Mouse (Mus musculus) ovary, postnatal 10 days (tissue): Measurements from ENCODE around the gene March8.
"Not testable (repeated sequence)": the region's sequence is repeated elsewhere in the genome, so short reads cannot be mapped to it uniquely, and the experiment has no call there.

Source experiments
- DNase-seq: peaks from one replicate; pipeline ENCODE4 v3.0.0; 2022; ENCODE audit warnings: low spot score

Gene March8

GRCm38 (mm10) chr6:116337835-116338501 lies at the start of gene March8:
Gene March8 (plus strand): TSS chr6:116338024.
- peak; percentile 82 for DNase-seq

- no peak for DNase-seq
These were observed 26.4 kb upstream of the March8 start for GRCm38 (mm10) chr6:116311411-116311810.

GRCm38 (mm10) chr6:116319259-116319658 lies 18.6 kb upstream of the March8 start:
- no peak for DNase-seq

DNA sequence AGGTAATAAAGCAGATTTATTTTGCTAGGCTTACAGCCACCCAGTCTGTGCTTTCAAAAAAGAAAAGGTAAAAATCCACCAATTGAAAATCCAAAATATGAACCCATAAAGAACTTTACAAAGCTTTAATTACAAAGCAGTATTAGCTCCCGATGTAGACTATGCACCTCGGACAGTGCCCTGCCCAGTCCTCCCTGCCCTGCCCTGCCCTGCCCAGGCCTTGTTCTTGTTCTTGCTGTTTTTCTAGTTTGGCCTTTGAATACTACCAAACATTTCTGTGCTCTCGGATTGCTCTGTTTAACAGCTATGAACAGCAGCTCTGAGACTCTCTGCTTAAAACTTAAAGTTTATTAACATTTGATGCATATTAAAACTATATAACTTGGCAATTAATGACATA lies 11.2 kb upstream of the March8 start:
- DNase-seq = no peak

- DNase-seq = no peak
These were observed 6.4 kb upstream of the March8 start for GRCm38 (mm10) chr6:116331396-116331795.

GRCm38 (mm10) chr6:116337466-116337834 lies 374 bp upstream of the March8 start:
- DNase-seq = no peak

DNA sequence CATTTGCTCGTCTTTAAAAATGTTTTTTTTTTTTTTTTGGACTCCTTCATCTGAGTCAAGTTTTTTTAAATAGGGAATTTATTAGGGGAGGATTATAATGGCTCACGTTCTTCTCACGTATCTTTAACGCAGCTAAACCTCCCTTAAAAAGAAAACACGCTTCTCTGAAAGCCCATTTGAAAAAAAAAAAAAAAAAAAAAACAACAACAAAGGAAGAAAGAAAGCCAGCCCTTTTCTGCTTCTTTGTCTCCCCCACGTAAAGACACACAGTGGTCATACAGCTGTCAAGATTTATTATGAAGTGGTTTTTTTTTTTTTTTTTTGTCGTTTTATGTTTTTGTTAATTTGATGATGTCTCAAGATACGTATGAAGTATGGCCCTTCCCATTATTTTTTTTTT lies 696 bp downstream of the March8 start:
- no peak for DNase-seq

DNA sequence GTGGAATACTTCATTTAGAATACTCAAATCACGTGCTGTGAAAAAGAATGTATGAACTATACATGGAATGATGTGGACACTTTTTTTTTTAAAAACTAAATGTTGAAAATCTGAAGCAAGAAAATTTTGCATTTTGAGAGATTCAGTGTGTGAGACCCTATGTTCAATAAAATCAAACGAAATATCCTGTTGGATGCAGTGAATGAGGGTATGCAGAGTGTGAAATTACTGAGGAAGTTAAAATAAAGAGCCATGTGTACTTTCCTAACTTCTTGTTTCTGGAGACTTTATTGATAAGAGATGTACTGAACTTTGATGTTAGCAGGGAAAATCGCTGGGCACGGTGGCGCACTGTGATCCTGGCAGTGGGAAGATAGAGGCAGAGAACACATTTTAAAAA lies 1.3 kb downstream of the March8 start:
- DNase-seq = no peak

DNA sequence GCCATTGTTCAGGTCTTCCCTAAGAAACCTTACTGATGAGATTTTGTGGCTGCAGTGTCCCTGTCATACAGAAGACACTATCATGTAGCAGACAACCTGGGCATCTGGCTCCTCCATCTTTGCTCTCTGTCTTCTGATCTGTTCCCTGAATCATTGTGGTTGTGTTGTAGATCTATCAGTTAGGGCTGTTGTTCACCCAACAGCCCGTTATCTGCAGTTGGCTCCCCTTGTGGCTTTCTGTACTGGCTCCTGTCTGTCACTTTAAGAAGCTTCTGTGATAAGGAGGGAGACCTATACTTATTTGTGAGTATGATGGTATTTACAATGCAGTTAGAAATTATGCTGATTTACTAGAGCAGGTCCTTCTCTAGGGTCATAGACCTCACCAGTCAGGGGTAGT lies 2.7 kb downstream of the March8 start:
- DNase-seq = no peak

DNA sequence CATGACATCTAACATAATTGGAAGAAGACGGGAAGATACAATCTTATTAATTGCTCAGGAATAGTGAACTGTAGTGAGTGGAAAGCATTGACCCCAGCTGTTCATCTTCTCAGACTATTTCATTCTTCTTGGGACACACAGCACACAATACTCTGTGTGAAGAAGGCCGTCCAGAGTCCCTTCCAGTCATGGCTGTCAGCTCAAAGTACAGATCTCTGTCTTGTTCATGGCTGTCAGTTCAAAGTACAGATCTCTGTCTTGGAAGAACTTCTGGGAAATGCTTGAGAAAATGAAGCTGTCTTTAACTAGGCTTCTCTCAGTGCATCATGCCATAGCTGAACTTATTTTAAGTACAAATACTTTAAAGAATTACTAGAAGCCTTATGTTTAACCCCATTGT lies 10.1 kb downstream of the March8 start:
- no peak for DNase-seq

DNA sequence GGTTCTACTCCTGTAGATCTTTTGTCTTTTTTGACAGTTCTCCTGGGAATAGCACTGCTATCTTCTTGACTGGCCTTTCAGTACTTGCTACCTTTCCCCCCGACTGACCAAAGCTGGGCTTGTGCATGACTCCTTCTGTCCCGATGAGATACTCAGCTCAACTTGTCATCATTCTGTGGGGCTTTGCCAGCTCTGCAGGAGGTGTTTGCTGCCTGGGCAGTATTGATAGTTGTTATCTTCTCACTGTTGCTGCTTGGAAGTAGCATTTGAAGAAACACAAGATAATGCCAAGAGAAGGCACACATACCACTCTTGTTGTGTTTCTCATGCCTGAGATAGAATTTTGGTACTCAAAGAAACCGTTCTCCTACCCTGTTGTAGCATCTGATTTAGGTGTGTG lies 12.2 kb downstream of the March8 start:
- DNase-seq = no peak

DNA sequence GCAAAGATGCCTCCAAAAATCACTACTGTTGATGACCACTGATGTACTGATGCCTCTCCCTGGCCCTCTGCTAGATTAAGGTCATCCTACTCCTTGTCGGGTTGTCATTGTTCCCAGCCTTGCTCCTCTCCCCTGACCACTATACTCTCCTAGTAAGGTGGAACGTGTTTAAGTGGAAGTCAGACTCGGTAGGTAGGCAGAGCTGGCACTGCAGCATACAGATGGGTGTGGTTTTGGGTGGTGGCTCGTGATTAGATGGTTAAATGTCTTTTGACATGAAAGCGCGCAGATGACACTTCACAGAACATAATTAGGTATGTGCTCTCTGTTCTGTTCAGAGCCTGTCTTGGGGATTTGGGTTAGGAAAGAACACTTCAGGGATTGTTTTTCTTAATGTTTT lies 12.8 kb downstream of the March8 start:
- DNase-seq = no peak

DNA sequence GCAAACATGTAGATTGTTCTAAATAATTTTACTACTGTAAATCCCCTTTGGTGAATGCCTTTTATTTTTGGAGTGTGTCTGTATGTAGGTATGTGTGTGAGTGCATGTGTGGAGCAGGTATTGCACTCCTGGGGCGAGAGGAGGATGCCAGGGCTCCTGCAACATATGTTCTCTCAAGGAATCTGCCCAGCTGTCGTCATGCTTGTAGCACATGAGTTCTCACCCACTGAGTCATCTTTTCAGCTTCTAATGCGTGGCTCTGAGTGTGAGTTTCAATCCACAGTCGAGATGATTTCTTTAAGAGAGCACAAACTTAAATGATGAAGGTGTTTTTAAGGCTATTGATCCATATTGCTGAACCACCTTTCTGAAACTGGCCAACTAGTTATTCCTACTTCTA lies 13.7 kb downstream of the March8 start:
- DNase-seq = no peak

GRCm38 (mm10) chr6:116353428-116353827 lies 15.6 kb downstream of the March8 start:
- DNase-seq = no peak

DNA sequence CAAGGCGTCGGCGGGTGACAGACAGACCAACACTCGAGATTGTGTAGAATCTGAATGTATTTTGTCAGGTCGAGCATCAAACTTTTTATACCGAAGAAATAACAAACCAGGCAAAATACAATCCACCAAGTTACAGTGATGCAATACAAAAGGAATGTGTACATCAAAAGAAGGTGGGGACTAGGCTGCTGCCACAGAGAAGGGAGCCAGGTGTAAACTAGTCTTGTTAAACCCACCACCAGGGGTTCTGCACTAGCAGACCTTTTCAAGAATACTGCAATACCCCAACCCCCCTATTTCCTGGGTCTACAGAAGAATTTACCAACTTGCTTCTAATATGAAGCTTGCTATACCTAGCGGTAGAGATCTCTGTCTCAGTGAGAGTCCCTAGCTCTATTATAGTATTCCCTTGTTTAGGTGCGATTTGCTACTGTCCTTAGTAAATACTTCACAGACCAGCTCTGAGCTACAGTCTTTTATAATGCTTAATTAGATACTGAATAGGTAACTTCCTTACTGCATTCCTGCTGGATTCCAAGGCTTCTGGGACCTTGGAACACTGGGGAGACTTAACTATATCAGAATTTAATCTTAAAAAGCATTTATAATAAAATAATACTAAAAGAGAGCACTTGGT lies 18.6 kb downstream of the March8 start:
- DNase-seq = not testable (repeated sequence)

DNA sequence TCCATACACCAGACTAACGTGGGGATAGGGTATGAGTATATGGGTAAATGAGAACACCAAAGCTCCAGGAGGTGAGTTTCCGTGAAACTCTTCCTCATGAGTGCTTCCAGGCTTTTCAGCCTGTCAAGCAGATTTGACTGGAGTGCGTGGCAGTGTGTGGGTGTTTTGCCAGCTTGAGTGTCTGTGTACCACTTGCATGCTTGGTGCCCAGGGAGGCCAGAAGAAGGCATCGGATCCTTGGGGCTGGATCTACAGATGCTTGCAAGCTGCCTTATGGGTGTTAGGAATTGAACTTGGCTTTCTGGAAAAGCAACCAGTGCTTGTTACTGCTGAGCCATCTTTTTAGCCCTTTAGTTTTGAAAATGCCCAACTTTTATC lies 19.1 kb downstream of the March8 start:
- no peak for DNase-seq

DNA sequence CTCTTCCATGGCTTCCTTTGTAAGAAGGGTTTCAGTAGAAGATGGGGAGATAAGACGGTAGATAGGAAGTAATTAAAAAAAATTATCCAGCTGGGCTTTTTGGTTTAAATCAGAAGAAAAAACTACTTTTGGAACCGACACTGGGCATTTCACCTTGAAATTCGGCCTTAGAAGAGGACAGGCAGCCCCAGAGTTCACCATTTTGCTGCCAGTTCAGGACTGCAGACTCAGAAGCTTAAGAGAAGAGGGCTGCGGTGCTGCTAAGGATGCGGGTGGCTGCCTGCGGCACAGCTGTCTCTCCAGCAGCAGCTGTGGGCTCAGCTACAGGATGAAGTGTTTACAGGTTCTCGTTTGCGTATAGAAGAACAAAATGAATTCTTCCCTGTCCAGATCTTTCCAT lies 20.2 kb downstream of the March8 start:
- no peak for DNase-seq

GRCm38 (mm10) chr6:116359256-116359655 lies 21.4 kb downstream of the March8 start:
- DNase-seq = no peak

GRCm38 (mm10) chr6:116361463-116361862 lies 23.6 kb downstream of the March8 start:
- DNase-seq = no peak

GRCm38 (mm10) chr6:116361993-116362392 lies 24.2 kb downstream of the March8 start:
- DNase-seq = no peak

DNA sequence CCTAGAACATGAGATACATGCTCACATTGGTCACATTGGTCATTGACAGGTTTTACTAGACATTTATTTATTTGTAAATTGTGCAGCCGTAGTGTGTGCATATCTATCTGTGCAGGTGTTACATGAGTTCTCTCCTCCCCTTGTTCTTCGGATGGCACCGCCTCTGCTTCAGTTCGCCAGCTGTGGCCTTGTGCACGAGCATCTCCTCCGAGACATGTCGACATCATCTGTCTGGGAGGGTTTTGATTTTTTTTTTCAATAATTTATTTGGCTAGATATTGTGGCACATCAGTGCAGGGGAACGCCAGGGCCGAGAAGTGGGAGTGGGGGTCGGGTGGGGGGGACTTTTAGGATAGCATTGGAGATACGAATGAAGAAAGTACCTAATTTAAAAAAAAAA lies 30.1 kb downstream of the March8 start:
- no peak for DNase-seq

DNA sequence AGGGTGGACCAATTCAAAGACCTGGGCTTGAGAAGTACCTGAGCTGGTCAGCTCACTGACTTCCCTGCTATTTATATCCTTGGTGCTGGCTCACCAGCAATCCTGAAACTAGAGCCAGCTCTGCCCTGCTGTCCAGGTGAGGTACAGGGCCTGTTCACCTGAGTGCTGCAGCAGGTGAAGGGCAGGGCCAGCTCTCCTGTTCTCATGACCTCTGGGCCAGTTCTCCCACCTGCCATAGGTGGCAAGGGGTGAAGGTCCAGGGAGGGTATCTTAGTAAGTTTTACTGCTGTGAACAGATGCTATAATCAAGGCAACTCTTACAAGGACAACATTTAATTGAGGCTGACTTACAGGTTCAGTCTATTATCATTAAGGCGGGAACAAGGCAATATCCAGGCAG lies 32.0 kb downstream of the March8 start:
- DNase-seq = no peak

- no peak for DNase-seq
These were observed 32.6 kb downstream of the March8 start for GRCm38 (mm10) chr6:116370216-116370976.
